Mouse (Mus musculus) c-Kit-negative CD71-positive TER-119-positive erythroid progenitor cells, embryonic 14.5 days (primary cell): ENCODE results near the gene Snx4.

Source experiments
- DNase-seq: peaks from one replicate; pipeline ENCODE4 v3.0.0-alpha.2; 2013; ENCODE audit warnings: low read depth, low spot score

The Snx4 gene

DNA sequence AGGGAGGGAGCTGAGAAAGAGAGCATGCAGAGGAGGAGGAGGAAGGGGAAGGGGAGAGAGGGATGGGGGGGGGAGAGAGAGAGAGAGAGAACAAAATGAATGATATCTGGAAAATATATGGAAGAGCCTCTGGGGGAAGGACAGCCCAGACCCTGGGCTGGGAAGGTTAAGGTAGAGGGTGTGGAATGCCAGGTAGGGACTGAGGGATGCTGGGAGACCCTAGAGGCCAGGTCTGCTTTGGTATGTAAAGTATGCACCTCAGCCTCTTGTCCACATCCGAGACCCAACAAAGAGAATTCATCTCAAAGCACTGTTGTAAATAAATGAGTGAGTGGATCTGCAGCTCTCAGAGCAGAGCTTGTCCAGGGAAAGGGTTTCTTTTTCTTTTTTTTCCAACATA lies 91.1 kb downstream of the Snx4 start:
- DNase-seq, result no peak

DNA sequence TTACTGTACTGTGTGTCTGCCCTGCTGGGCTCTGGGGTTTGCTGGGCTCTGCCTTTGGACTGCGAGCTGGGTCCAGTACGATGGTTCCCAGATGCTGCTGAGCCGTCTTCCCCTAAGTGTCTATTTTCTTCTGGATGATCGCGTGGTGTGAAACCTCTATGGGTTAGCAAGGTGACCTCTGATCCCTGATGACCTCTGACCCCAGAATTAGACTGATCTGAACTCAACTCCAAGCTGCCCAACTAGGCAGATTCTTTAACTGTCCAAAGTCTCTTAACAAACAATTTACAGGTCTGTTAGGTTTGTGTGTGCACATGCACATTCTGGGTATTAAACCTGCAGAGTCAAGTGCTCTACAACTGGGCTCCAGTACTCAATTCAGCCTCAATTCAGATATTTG lies 91.9 kb downstream of the Snx4 start:
- no peak for DNase-seq

DNA sequence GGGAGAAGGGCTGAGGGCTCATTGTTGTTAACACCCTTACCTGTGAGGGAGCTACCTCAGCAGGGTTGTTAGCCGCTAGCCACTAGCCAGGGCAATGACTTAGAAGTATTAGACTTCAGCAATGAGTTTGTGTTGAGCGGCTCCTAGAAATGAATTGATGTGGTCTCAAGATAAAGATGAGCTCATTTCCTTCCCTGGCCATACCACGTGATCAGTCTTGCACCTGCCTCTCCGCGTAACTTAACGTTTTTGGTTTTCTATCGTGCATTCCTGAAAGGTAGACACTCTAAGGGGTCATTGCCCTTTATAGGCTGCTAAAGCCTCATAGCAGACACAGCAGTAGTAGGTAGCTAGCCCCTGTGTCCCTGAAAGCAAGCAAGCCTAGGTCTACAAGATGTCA lies 92.4 kb downstream of the Snx4 start:
- DNase-seq, result no peak

DNA sequence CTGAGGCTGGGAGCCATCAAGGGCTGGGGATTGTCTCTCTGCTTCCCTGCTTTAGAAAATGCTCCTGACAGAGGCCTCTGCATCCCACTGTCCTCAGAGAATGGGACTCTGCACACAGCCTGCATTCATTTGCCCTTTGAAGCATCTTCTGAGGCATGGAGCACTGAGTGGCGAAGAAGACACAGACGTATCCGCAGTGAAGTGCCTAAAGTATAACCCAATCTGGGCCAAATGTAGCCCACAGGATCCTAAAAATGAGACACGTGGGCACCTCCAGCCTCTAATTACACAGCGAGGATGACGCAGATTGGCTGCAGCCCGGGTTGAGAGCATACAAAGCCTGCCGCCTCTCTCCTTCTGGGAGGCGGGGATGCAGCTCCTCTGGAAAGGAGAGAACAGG lies 93.1 kb downstream of the Snx4 start:
- DNase-seq, result no peak

DNA sequence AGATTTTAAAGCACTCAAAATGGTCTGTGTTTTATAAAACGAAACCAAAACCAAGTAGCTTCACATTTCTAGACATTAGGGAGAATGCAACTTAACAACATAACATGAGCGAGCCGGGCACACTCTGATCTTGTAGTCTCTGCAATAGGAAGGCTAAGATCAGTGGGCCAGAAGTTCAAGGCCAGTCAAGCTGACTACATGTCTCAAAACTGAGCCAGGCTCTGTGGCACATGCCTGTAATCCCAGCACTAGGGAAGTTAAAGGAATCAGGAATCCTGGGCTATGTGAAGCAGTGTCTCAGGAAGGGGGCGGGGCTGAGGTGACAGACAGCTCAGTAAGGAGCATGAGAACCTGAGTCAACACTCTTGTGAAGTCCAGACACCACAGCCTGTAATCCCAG lies 93.6 kb downstream of the Snx4 start:
- DNase-seq, result no peak

DNA sequence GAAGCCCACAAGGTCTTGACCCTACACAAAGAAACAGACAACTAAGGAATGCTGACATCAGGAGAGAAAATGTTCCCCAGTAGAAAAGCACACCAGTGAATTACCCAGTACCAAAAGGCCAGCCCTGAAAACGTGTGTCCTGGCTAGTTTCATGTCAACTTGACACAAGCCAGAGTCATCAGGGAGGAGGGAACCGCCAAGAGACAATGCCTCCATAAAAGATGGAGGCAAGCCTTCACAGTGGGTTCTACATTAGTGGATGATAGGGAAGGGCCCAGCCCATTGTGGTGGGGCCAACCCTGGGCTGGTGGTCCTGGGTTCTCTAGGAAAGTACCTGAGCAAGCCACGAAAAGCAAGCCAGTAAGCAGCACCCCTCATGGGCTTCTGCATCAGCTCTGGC lies 95.1 kb downstream of the Snx4 start:
- no peak for DNase-seq

DNA sequence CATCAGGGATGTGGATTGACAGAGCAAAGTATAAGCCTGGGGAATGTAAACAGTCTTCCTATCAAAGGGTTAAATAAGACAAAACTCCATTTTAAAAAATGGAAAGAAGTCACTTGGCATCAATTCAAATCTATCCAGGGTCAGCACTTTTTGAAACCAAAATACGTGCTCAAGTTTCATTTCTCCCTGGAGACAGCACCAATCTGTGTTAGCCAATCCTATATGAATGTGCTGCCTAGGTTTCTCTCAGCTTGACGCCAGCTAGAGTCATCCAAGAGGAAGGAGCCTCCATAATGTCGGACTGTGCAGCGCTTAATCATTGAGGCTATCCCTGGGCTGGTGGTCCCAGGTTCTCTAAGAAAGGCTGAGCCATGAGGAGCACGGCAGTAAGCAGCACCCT lies 95.9 kb downstream of the Snx4 start:
- no peak for DNase-seq
